Mouse (Mus musculus): ENCODE data around the gene Saxo1. TPM values are rescaled to one million over a fixed set of nuclear protein-coding genes. Genes with fewer than 3 reads are reported as not detected.

Saxo1 gene
- polyA plus RNA-seq, 1 experiment from 2014 or later, result not detected

- Histone ChIP-seq H3K27me3 (ENCODE audit: control insufficient read depth, insufficient read depth, low read depth, low read length) (no peaks in the 10 kb centered on the region), H3K4me3 (ENCODE audit: low read depth, low read length) (no peak overlapping the region), H3K36me3 (ENCODE audit: control insufficient read depth, insufficient read depth) (no peaks in the 10 kb centered on the region), H3K27ac (ENCODE audit: low read length) (no peak overlapping the region), H3K4me1 (ENCODE audit: control insufficient read depth, low read depth, low read length) (no peaks in the 10 kb centered on the region), H3K4me2 (ENCODE audit: low read depth, low read length) (no peak overlapping the region), H3K9me3 (replicated peaks; ENCODE audit: control insufficient read depth, low read length) (no peaks in the 10 kb centered on the region), H3K9ac (ENCODE audit: low read depth, low read length) (no peak overlapping the region)
- WGBS (ENCODE audit: insufficient replicate concordance), result 83% methylated on average over 3 of the region's 3 CpGs
- no peak for ATAC-seq (ENCODE audit: low read depth)
Observed at GRCm38 (mm10) chr4:86561061-86561460, 2.9 kb upstream of the Saxo1 start.

DNA sequence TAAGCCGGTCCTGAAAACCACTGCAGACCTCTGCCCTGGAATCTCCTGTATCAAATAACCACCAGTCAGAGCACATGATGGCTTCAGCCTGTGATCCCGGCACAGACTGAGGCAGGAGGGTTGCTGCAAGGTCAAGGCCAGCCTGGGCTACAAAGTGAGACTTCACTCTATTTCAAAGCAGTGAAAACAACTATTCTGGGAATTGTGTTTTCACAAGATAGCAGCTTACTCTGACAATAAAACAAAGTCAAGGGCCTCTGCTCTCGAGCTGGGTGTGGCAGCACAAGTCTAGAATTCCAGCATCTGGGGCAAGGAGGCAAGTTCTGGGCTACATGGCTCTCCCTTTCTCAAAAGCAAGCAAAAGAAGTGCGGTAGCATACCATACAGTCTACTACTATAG is 878 bp upstream of the Saxo1 start:
- Histone ChIP-seq H3K9ac (ENCODE audit: low read depth, low read length) (no peak overlapping the region), H3K27me3 (ENCODE audit: control insufficient read depth, insufficient read depth, low read depth, low read length) (no peaks in the 10 kb centered on the region), H3K4me1 (ENCODE audit: control insufficient read depth, low read depth, low read length) (no peaks in the 10 kb centered on the region), H3K4me2 (ENCODE audit: low read depth, low read length) (no peak overlapping the region), H3K4me3 (ENCODE audit: low read depth, low read length) (no peak overlapping the region), H3K36me3 (ENCODE audit: control insufficient read depth, insufficient read depth) (no peaks in the 10 kb centered on the region), H3K9me3 (replicated peaks; ENCODE audit: control insufficient read depth, low read length) (no peaks in the 10 kb centered on the region), H3K27ac (ENCODE audit: low read length) (no peak overlapping the region)
- 52% methylated on average over 4 of the region's 4 CpGs for WGBS (ENCODE audit: insufficient replicate concordance)
- no peak for ATAC-seq (ENCODE audit: low read depth)

- WGBS (ENCODE audit: insufficient replicate concordance), result 66% methylated on average over 7 of the region's 7 CpGs
- Histone ChIP-seq H3K27ac (ENCODE audit: low read length) (no peak overlapping the region), H3K27me3 (ENCODE audit: control insufficient read depth, insufficient read depth, low read depth, low read length) (no peaks in the 10 kb centered on the region), H3K4me1 (ENCODE audit: control insufficient read depth, low read depth, low read length) (no peaks in the 10 kb centered on the region), H3K9me3 (replicated peaks; ENCODE audit: control insufficient read depth, low read length) (no peaks in the 10 kb centered on the region), H3K36me3 (ENCODE audit: control insufficient read depth, insufficient read depth) (no peaks in the 10 kb centered on the region), H3K9ac (ENCODE audit: low read depth, low read length) (no peak overlapping the region), H3K4me2 (ENCODE audit: low read depth, low read length) (no peak overlapping the region), H3K4me3 (ENCODE audit: low read depth, low read length) (no peak overlapping the region)
- ATAC-seq (ENCODE audit: low read depth), result no peak
Observed at GRCm38 (mm10) chr4:86557371-86557770, 757 bp downstream of the Saxo1 start.

DNA sequence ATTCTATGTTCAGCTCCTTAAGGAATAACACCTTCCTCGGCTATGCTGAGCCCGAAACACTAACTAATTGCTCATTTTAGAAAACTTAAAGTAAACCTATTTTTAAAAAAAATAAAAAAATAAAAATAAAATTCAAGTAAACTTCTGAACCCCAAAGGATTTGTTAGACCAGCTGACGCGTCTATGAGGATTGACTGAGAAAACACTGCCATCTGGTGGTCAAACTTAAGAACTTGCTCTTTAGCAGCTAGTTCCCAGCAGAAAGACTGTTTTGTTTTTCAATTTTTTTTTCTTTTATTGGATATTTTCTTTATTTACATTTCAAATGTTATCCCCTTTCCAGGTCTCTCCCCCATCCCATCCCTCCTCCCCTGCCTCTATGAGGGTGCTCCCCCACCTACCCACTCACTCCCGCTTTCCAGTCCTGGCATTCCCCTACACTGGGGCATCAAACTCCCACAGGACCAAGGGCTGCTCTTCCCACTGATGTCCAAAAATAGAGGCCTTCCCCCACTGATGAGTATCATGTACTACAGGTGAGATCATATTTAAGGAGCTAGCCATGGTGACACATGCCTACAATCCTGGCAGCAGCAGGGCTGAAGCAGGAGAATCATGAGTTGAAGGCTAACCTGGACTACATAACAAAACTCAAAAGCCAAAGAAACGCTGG is 3.0 kb downstream of the Saxo1 start:
- no peaks in the 10 kb centered on the region for H3K27me3 ChIP-seq (ENCODE audit: control insufficient read depth, insufficient read depth, low read depth, low read length)
- H3K9me3 ChIP-seq (replicated peaks; ENCODE audit: control insufficient read depth, low read length), result no peaks in the 10 kb centered on the region
- H3K4me2 ChIP-seq (ENCODE audit: low read depth, low read length), result no peak overlapping the region
- H3K9ac ChIP-seq (ENCODE audit: low read depth, low read length), result no peak overlapping the region
- H3K4me1 ChIP-seq (ENCODE audit: control insufficient read depth, low read depth, low read length), result no peaks in the 10 kb centered on the region
- 20% methylated on average over 6 of the region's 6 CpGs for WGBS (ENCODE audit: insufficient replicate concordance)
- H3K4me3 ChIP-seq (ENCODE audit: low read depth, low read length), result no peak overlapping the region
- ATAC-seq (ENCODE audit: low read depth), result no peak
- no peaks in the 10 kb centered on the region for H3K36me3 ChIP-seq (ENCODE audit: control insufficient read depth, insufficient read depth)
- no peak overlapping the region for H3K27ac ChIP-seq (ENCODE audit: low read length)

DNA sequence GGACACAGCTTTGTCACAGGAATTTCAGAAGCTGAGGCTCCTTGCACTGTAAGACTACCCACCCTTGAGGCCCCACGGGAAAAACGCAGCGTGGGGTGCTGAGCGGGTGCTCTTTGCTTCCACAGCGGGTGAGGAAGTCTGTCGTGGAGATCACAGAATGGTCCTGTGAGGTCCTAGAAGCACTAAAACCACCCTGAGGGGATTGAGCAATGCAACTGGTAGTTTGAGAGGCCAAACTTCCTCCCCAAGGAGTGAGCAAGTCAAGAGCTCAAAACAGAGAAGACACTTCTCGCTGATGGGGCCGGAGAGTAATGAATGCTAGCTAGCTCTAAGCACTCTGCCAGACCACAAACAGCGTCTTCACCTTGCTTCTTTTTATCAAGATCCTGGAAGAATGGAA is 9.8 kb downstream of the Saxo1 start:
- Histone ChIP-seq H3K4me3 (ENCODE audit: low read depth, low read length) (no peak overlapping the region), H3K4me1 (ENCODE audit: control insufficient read depth, low read depth, low read length) (no peaks in the 10 kb centered on the region), H3K27me3 (ENCODE audit: control insufficient read depth, insufficient read depth, low read depth, low read length) (no peaks in the 10 kb centered on the region), H3K27ac (ENCODE audit: low read length) (no peak overlapping the region), H3K9me3 (replicated peaks; ENCODE audit: control insufficient read depth, low read length) (no peaks in the 10 kb centered on the region), H3K9ac (ENCODE audit: low read depth, low read length) (no peak overlapping the region), H3K36me3 (ENCODE audit: control insufficient read depth, insufficient read depth) (no peaks in the 10 kb centered on the region), H3K4me2 (ENCODE audit: low read depth, low read length) (no peak overlapping the region)
- ATAC-seq (ENCODE audit: low read depth), result no peak
- 31% methylated on average over 9 of the region's 9 CpGs for WGBS (ENCODE audit: insufficient replicate concordance)

DNA sequence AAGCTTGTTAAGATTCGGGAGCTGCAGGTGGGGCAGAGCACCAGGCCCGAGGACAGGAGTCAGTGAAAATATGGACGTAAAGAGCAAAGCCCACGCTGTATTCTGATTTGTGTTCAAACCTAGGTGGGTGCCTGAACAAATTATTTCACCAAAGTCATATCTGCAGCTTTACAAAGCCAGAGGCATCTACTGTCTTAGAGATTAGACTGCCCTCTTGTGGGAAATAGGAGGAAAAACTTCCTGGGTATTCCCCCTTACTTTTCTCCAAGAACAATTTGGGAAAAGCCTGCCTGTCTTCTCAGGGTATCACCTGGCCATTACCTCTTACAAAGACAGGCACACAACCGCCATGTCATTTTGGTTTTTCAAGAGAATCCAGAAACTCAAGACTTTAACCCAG is 12.5 kb downstream of the Saxo1 start:
- ATAC-seq (ENCODE audit: low read depth), result no peak
- H3K4me2 ChIP-seq (ENCODE audit: low read depth, low read length), result no peak overlapping the region
- H3K27ac ChIP-seq (ENCODE audit: low read length), result no peak overlapping the region
- H3K4me1 ChIP-seq (ENCODE audit: control insufficient read depth, low read depth, low read length), result no peaks in the 10 kb centered on the region
- no peak overlapping the region for H3K4me3 ChIP-seq (ENCODE audit: low read depth, low read length)
- 49% methylated on average over 5 of the region's 5 CpGs for WGBS (ENCODE audit: insufficient replicate concordance)
- no peaks in the 10 kb centered on the region for H3K36me3 ChIP-seq (ENCODE audit: control insufficient read depth, insufficient read depth)
- H3K9ac ChIP-seq (ENCODE audit: low read depth, low read length), result no peak overlapping the region
- H3K27me3 ChIP-seq (ENCODE audit: control insufficient read depth, insufficient read depth, low read depth, low read length), result no peaks in the 10 kb centered on the region
- no peaks in the 10 kb centered on the region for H3K9me3 ChIP-seq (replicated peaks; ENCODE audit: control insufficient read depth, low read length)

DNA sequence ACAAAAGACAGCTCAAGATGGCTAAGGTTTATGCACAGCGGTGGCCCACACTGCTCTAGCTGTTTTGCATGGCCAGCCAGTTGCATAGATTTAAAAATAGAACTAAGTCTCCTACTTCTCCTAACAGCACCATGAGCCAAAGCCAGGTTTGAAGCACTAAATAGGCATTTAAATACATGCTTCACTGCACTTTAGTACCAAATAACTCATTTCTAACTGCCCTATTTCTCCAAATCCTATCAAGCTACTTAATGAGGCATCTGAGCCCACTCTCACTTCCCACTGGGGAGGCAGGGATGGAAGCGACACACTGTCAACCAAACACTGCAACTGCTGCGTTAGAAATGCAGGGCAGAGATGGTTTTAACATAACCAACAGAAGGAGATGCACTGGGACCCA is 14.1 kb downstream of the Saxo1 start:
- Histone ChIP-seq H3K4me3 (ENCODE audit: low read depth, low read length) (no peak overlapping the region), H3K4me2 (ENCODE audit: low read depth, low read length) (no peak overlapping the region), H3K27me3 (ENCODE audit: control insufficient read depth, insufficient read depth, low read depth, low read length) (no peaks in the 10 kb centered on the region), H3K36me3 (ENCODE audit: control insufficient read depth, insufficient read depth) (no peaks in the 10 kb centered on the region), H3K4me1 (ENCODE audit: control insufficient read depth, low read depth, low read length) (no peaks in the 10 kb centered on the region), H3K9me3 (replicated peaks; ENCODE audit: control insufficient read depth, low read length) (no peaks in the 10 kb centered on the region), H3K27ac (ENCODE audit: low read length) (no peak overlapping the region), H3K9ac (ENCODE audit: low read depth, low read length) (no peak overlapping the region)
- 67% methylated on average over 3 of the region's 3 CpGs for WGBS (ENCODE audit: insufficient replicate concordance)
- ATAC-seq (ENCODE audit: low read depth), result no peak

DNA sequence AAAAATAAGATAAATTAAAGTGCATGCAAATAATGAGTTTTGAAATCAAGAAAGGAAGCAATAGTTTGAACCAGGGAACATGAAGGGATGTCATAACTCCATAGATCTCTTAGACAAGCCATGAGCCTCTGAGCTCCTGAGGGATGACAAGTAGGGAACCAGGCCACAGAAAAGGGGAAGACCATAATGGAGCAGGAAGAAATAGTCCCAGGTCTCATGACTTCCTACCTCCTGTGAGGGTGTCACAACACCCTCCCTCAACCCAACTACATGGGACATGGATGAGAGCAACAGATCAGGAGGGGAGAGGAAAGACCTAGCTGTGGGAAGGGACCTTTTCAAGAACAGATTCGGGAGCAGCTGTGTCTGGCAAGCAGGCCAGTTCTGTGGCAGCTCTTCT is 16.6 kb downstream of the Saxo1 start:
- Histone ChIP-seq H3K4me2 (ENCODE audit: low read depth, low read length) (no peak overlapping the region), H3K4me1 (ENCODE audit: control insufficient read depth, low read depth, low read length) (no peaks in the 10 kb centered on the region), H3K4me3 (ENCODE audit: low read depth, low read length) (no peak overlapping the region), H3K36me3 (ENCODE audit: control insufficient read depth, insufficient read depth) (no peaks in the 10 kb centered on the region), H3K9ac (ENCODE audit: low read depth, low read length) (no peak overlapping the region), H3K9me3 (replicated peaks; ENCODE audit: control insufficient read depth, low read length) (no peaks in the 10 kb centered on the region), H3K27ac (ENCODE audit: low read length) (no peak overlapping the region), H3K27me3 (ENCODE audit: control insufficient read depth, insufficient read depth, low read depth, low read length) (no peaks in the 10 kb centered on the region)
- WGBS (ENCODE audit: insufficient replicate concordance), result 57% methylated on average over 1 of the region's 1 CpGs
- no peak for ATAC-seq (ENCODE audit: low read depth)

GRCm38 (mm10) chr4:86538936-86539335 is 19.2 kb downstream of the Saxo1 start:
- H3K27ac ChIP-seq (ENCODE audit: low read length), result no peak overlapping the region
- WGBS (ENCODE audit: insufficient replicate concordance), result 81% methylated on average over 5 of the region's 5 CpGs
- H3K9ac ChIP-seq (ENCODE audit: low read depth, low read length), result no peak overlapping the region
- no peak overlapping the region for H3K4me2 ChIP-seq (ENCODE audit: low read depth, low read length)
- H3K4me1 ChIP-seq (ENCODE audit: control insufficient read depth, low read depth, low read length), result no peaks in the 10 kb centered on the region
- H3K36me3 ChIP-seq (ENCODE audit: control insufficient read depth, insufficient read depth), result no peaks in the 10 kb centered on the region
- ATAC-seq (ENCODE audit: low read depth), result no peak
- no peaks in the 10 kb centered on the region for H3K9me3 ChIP-seq (replicated peaks; ENCODE audit: control insufficient read depth, low read length)
- H3K4me3 ChIP-seq (ENCODE audit: low read depth, low read length), result no peak overlapping the region
- no peaks in the 10 kb centered on the region for H3K27me3 ChIP-seq (ENCODE audit: control insufficient read depth, insufficient read depth, low read depth, low read length)
